Mouse (Mus musculus) liver, postnatal 0 days (tissue): Measurements from ENCODE around the gene Hoxa7.

Source experiments
- CTCF ChIP-seq: sonication (generic); IDR thresholded peaks from 2 replicates; pipeline ENCODE4 v1.5.1; 2016; ENCODE audit warnings: antibody characterized with exemption, low read depth
- EP300 ChIP-seq: IDR thresholded peaks from 2 replicates; pipeline ENCODE4 v1.6.1; 2016; ENCODE audit warnings: antibody characterized with exemption, low read depth, mild to moderate bottlenecking

GRCm38 (mm10) chr6:52173648-52174047 is 48.0 kb downstream of the Hoxa7 start:
- TF ChIP-seq CTCF (no peak), EP300 (no peak)
